Mouse (Mus musculus) layer of hippocampus, postnatal 25 days (tissue): Measurements from ENCODE around the gene Atp2a3. TPM values are rescaled to one million over a fixed set of nuclear protein-coding genes. Genes with fewer than 3 reads are reported as not detected.

ENCODE experiments used
- DNase-seq, 2 experiments: peaks; one replicate each; pipeline ENCODE4 v3.0.0; 2022; ENCODE audit warnings: mixed read lengths in 2 of 2, low spot score in 1 of 2; ENCODE audit errors: extremely low spot score in 1 of 2
- total RNA-seq, 2 experiments: library from RNA; stranded (reverse); gene quantifications; 2 replicates each; pipeline ENCODE4 v1.2.3; 2021

Atp2a3 gene
- total RNA-seq, 2 experiments from 2014 or later: 4.9 to 6.6 TPM

DNA sequence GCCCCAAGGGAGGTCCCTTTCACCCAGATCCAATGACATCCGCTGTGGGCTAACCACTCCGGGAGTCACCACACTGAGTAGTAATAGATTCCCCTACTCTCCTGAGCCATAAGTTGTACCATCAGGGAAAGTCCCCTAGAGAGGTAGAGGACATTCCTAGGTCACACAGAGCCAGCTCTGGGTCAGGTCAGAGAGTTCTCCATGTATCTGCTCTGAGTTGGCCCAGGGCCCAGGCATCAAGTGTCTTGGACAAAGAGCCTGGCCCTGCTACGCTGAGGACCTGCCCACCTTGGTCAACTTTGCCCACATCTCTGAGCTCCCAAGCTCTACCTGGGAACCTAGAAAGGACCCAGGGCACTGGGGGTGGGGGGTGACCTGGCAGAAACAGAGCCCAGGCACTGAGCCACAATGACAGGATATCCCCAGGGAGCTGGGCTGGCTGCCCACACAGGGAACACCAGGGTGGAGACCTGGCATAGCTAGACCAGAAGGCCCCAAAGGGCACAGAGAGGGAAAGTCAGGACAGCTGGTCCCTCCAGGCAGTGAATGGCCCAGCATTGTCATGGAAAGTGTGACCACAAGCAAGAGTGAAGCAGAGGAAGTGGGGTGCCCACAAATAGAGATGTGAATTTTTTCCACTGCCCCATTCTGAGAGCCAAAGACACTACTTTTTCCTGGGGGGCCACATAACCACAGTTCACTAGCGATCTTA, 7.4 kb upstream of the Atp2a3 start:
- DNase-seq: no peak

DNA sequence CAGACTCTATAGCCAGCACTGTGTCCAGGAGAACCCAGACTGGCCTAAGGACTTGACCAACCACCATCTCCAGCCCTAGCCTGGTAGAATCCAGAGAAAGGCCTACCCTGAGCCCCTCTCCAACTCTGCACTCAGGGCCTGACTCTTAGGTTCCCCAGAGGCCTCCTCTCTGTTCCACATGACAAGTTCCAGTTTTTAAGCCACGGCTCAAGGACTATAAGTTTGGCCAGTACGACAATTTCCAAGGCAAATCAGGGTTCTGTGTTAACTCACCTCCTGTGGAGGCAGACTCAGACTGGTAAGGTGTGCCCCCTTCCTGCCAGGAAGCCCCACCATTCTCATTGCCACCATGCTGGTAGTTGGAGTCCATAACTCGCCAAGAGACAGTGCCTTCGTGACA, 6.8 kb upstream of the Atp2a3 start:
- DNase-seq: no peak

DNA sequence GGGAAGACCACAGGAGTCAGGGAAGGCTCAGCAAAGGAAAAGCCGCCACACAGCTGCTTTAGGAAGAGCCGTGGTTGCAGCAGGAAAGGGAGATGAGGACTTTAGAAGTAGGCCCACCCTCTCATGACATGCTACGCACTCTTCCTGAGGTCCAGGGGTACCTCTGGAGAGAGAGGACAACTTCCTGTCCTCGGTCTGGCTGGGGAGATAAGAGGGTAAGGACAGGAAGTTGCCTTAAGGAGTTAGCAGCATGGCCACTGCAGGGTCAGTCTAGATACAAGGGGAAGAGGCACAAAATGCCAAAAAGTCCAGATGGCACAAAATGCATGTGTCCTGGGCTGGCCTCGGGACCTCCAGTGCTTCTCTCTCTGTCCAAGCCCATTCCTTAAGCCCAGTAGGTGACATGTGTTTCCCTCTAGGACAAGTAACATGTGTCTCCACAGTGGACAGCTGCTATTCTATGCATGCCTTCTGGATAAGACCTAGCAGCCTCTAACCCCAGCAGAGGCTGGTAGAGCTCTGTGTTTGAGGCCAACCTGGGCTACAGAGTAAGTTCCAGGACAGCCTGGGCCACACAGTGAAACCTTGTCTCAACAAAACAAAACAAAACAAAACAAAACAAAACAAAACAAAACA, 5.5 kb upstream of the Atp2a3 start:
- no peak for DNase-seq

DNA sequence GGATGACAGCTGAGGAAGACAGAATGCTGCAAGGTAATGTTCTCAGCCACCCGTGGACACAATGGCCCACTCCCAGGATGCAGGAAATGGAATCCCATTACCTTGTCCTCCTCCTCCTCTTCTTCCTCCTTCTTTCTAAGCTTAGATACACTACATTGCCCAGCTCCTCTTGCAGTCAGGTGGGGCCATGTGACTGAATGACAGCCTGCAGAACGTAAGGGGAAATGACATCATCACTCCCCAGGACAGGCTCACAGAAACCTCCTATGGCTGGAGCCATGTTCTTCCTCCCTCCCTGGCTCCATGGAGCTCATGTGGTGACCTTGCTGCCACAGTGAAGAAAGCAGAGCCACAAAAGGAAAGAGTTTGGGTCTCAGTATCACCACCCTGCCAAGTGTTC, 3.7 kb upstream of the Atp2a3 start:
- no peak for DNase-seq

DNA sequence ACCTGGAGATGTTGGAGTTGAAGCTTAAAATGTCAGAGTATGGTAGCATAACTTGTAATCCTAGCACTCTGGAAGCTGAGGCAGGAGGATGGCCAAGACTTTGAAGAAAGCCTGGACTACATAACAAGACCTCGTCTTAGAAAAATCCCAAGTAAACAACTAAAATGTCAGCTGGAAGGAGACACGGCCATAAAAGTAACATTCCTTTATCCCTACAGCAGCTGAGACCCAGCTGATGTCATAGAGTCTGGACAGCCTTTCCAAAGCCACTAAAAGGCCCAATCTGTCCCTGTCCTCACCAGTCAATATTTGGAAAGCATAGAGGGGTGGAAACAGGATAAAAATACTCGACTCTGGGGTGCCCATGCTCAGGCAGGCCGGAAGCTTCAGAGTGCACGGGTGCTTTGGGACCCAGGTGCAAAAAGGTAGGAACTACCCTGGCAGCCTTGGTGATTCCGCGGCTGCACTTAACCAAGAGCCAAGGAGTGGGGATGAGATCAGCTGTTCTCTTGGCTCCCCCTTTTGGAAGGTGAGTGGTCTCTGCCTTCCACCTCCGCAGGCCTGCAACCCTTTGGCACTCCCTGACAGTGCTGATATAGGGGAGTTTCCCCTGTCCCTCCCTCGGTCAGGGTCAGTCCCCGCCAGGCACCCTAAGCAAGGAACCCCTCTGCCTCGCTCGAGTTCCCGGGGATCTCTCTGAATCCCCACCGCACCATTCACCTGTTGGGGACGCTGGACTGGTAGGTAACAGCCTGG, 867 bp upstream of the Atp2a3 start:
- no peak for DNase-seq

DNA sequence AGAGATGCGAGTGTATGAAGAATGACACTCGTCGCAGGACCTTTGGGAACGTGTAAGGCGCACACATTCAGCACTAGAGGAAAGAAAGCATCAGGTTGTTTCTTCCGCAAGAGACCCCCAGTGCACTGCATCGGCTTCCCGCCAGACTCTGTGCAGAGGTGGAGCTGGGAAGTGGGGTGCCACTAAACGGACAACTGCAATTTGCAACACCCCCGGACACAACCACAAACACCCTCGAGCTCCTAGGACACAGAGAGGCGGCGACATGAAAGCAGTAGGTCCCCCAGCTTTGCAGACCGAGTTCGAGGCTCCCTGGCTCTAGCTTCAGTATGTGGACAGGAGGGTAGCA, 272 bp upstream of the Atp2a3 start:
- no peak for DNase-seq

DNA sequence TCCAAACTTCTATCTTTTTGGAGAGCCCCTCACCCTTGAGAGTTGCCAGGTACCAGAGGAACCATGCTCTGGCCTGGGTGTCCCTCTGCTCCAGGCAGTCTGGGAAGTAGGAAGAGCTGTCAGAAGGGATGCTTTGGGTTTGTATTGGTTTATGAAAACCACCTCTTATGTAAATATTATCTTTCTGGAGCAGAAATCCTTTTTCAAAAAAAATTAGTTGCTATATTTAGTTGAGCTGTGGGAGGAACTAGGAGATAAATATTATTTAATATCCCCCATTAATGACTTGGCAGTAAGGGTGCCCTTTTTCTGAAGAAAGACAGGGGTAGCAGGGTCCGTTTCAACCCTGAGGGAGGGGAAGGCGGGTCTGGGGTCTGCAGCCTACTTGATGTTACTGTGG, 1.4 kb downstream of the Atp2a3 start:
- no peak for DNase-seq

DNA sequence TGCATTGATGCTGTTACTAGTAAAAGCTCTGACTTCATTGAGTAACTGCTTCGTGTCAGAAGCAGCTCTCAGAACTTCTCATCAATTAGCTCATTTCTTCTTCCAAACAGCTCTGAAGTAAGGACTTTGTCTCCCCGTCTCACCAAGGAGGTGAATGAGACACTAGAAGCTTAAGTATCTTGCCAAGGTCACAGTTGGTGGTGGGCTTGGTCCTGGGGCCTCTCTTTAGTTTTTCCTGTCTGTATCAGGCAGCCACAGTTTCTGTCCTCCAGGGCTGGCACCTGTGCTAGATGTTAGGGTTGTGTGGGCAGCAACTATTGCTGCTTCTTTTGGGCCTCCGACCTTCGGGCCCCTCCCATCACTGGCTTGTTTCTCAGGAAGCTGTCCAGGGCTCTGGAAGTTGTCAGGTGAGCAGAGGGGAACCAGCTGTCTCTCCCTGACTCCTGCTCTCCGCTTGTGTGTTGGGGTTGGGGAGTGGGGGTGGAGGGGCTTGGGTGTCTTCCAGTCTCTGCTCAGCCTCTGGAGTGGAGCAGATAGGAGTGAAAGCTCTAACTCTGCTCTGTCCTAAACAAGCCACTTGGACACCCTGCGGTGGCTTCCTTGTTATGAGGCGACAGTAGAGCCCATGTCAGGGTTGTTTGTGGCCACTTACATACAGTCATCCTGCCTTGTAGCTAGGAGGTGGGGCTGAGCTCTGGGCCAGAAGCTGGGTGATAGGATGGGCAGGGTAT, 2.3 kb downstream of the Atp2a3 start:
- no peak for DNase-seq

DNA sequence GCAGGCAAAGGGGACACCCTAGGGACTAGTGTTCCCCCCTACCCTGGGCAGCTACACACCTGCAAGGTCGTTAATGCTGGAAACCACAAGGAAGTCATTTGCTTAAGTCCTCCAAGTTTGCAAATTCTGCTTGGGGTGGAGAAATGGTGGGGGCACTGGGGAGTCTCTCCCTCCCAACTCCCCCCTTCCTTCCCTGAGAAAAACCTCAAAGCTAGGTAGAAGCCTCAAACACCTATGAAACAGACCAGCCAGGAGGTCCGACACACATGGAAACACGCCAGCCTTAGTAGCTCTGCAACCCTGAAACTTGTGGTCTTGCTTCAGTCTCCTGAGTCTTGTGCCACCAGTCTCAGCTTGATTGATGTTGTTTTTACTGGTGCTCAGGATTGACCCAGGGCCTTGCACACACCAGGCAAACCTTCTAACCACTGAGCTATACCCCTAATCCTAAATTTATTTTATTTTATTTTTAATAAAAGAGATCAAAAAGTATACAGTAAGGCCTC, 2.9 kb downstream of the Atp2a3 start:
- no peak for DNase-seq

DNA sequence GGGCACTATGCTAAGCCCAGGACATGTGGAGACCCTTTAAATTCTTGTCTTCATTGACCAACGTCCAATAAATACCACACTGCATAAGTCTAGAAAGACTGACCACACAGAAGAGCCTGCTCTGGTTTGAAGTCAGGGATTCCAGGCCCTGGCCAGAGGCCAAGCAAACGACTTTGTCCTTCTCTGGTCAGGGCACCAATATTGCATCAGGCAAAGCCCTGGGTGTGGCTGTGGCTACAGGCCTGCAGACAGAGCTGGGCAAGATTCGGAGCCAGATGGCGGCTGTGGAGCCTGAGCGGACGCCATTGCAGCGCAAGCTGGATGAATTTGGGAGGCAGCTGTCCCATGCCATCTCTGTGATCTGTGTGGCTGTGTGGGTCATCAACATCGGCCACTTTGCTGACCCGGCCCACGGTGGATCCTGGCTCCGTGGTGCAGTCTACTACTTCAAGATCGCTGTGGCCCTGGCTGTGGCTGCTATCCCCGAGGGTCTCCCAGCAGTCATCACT, 14.1 kb downstream of the Atp2a3 start:
- no peak for DNase-seq

DNA sequence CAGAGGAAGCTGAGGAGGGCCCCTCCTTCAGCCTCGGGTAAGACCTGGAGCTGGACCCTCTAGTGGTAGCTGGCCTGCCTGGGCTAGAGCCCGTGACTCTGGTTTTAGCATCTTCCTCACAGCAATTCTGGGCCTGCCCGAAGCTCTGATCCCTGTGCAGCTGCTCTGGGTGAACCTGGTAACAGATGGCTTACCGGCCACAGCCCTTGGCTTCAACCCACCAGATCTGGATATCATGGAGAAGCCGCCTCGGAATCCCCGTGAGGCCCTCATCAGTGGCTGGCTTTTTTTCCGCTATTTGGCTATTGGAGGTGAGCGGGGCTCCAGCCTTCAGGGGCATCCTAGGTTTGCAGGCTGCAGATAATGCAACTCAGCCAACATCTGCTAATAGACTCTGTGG, 21.5 kb downstream of the Atp2a3 start:
- no peak for DNase-seq

DNA sequence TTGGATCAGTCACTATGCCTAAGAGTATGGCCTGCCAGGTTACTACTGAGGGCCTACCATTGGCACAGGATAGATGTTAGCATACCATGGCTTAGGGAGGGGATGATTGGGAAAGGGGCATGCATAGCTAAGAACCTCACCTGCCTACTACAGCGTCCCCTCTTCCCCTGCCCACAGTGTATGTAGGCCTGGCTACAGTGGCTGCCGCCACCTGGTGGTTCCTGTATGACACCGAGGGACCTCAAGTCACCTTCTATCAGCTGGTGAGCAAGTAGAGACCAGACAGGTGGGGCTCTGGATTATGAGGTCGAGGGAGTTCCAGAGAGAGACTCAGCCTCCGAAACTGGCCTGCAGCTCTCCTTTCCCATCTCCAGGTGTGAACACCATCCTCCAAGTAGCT, 22.3 kb downstream of the Atp2a3 start:
- DNase-seq: no peak

DNA sequence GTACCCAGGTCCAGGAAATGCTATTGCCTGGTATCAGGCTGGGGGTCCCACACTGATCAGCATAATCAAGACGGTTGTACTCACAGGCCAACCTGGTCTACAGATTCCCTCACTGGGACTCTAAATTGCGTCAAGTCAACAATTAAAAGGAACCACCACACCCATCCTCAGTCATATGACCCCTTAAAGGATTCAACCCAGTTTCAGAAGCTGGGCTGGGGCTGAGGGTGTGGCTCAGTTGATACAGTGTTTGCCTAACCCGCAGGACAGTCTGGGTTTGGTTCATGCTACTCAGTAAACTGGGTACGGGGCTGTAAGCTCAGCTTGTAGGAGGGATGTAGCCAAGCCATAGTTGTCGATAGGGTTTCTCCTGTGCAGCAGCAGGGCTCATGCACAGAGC, 25.8 kb downstream of the Atp2a3 start:
- no peak for DNase-seq

DNA sequence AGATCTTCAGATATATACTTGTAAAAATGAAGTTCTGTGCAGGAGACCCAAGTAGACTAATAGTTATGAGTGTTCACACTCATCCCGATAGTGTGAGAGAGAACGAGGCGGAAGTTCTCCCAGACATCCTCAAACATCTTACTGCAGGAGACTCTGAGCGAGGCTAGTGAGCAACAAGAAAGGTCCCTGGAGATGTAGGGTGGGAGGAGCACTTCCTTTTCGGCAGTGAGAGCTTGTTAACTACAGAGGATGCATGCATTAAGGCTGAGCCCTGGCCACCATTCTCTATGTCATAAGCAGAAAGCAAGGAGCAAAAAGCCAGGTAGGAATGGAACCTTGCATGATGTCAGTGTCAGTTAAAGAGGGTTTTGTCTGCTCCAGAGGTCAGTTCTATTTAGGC, 26.3 kb downstream of the Atp2a3 start:
- DNase-seq: no peak

DNA sequence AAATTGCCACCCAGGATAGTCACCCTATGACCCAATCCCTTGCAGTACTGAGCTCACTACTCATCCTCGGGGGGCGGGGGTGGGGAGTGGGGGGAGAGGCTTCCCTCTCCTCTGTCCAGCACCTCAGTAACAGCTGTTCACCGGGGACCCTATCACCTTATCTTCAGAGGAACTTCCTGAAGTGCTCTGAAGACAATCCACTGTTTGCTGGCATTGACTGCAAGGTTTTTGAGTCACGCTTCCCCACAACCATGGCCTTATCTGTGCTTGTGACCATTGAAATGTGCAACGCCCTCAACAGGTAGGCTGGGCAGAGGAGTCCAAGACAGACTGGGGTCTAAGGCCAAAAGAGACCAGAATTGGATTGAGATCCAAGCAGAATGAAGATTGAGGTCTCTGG, 26.8 kb downstream of the Atp2a3 start:
- DNase-seq: no peak

DNA sequence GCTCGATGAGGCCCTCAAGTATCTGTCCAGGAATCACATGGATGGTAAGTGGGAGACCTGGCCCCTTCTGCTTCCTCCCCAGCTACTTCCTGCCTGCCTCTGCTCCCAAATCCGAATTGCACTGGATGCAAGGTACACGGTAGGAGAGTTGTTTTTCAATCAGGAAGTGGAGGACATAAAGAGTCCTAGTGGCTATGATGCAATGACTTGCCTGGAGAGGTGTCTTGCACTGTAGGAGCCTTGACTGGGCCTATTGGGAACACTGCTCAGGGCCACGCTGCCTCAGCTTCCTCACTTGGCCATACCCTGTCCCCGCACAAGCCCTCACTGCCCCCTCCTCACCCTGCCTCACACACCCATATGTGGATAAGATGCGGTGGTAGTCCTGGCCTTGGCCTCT, 28.1 kb downstream of the Atp2a3 start:
- DNase-seq: no peak

DNA sequence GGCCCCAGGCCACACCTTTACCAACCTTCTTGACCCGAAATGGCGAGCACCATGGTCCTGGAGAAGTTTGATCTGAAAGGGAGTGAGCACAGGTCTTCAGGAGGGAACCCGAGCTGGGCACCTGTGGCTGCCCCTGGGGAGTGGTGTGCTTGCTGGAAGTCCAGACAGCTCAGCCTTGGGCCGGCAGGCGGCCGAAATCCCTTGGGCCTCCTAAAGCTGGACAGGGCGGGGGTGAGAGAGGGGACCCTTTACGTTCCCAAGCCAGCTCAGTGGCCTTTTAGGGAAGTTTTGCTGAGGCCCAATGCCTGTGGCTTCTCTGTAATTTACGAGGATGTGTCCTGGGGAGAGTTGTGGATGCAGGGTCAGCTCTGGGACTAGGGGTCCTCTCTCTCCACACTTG, 29.7 kb downstream of the Atp2a3 start:
- DNase-seq: no peak

DNA sequence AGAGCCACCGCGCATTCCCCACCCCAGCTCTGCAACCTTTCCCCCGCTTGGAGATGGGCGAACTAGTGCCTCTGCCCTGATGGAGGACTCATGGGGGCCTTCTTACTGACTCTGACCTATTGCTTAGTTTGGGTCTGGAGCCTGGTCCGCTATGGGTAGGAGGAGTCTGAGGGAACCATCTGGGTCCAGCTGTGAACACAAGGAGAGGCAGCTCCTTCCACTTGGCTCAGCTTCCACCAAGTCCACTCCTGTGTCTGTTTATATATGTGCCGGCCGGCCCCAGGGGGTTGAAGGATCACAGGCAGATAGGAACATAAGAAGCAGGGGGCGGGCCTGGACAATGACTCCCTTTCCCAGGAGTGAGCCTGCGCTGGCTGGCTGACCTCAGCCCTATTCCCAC, 31.0 kb downstream of the Atp2a3 start:
- no peak for DNase-seq

DNA sequence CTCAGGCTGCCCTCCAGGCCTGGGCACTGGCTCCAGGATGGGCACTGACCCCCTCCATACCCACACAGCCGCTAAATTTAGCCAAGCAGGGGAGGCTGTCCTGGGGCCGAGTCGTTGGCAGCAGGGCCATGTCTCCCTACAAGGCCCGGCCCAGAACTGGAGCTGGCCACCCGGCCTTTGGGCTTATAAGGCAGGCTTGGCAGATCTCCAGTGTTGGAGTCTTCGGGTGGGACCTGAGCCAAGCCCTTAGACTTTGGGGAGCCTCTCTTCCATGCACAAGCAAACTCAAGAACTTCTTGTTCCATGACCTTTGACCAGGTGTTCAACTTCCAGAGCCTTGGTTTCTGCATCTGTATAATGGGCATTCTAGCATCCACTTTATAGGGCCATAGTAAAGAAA, 35.4 kb downstream of the Atp2a3 start:
- no peak for DNase-seq

DNA sequence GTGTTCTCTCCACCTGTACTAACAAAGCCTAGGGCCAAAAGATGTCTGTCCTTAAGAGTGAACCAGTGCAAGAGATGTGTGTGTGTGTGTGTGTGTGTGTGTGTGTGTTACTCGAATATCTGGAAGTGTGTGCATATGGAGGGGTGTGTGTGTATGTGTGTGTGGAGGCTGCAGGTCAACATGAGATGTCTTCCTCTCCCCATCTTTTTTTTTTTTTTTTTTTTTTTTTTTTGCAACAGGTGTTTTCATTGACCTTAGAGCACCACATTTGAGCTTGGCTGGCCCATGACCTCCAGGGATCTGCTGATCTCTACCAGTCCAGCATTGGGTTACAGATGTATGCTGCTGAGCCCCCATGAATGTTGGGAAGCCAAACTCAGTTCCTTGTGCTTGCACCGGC, 35.8 kb downstream of the Atp2a3 start:
- no peak for DNase-seq
